Mouse (Mus musculus) erythroblast, embryonic 14.5 days (primary cell): ENCODE measurements around the gene Aqp9.

Source experiments
- GATA1 ChIP-seq: IDR thresholded peaks from 2 replicates; pipeline ENCODE4 v1.6.1; 2012; ENCODE audit warnings: low read length, inconsistent platforms, mixed read lengths
- TAL1 ChIP-seq: IDR thresholded peaks from 3 replicates; pipeline ENCODE4 v1.6.1; 2012; ENCODE audit warnings: low read length, inconsistent platforms, mixed read lengths

DNA sequence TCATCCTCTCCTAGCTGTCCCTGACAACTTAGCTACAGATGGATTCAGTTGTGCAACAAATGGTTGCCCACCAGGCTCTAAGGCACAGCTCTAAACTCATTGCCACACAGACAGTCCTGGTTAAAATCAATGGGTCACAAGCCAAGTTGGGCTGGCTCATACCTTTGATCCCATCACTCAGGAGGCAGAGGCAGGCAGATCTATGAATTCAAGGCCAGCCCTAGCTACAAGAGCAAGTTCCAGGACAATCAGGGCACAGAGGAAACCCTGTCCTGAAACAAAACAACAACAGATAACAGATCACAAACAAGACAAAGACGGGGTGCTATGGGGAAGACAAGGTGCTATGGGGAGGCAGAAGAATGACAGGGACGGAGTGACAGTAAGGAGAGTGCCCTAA is 3.0 kb downstream of the Aqp9 start:
- TF ChIP-seq TAL1 (no peak), GATA1 (no peak)
